Mouse (Mus musculus) ES-E14 (cell line): ENCODE data around the gene 1700067K01Rik.
A peak's percentile ranks its signal among the peaks of the same experiment; 100 is the strongest.

Experiments
- HCFC1 ChIP-seq: IDR thresholded peaks from 2 replicates; pipeline ENCODE4 v1.6.1; 2012; ENCODE audit warnings: low read length, inconsistent platforms, borderline replicate concordance; ENCODE audit not compliant: insufficient read depth
- ZC3H11A ChIP-seq: IDR thresholded peaks from 2 replicates; pipeline ENCODE4 v1.6.1; 2012; ENCODE audit warnings: low read depth, mild to moderate bottlenecking, inconsistent platforms, low read length, borderline replicate concordance

DNA sequence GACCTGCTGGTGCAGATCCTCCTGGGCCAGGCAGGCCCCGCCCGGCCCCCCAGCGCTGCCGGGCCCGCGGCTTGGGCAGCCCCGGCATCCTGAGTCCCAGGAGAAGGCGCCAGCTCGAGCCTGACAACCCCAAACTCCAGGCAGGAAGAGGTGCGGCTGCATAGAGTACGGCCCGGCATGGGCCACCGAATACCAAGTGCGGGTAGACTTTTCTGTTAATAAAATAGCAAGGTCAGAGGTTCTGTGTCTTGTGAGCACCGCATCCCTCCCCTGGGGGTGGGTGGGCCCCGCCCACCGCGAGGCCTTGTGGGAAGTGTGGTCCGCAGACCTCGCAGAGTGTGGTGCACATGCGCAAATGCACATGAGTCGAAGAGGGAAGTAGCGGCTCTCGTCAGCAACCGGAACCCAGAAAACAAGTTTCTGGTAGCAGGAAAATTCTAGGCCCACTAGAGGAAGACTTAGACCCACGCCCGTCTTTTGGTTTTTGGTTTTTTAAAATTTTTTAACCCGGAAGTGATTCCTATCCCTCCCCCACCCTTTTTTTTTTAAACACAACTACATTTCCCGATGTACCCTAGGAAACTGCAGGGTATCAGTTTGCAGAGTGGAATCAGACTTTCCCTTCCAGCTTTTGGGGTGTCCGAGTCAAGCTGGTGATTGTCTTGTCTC lies 3.4 kb downstream of the 1700067K01Rik start:
- TF ChIP-seq HCFC1 (peak; percentile 89), ZC3H11A (no peak)
